Mouse (Mus musculus) ES-Bruce4 (cell line): Measurements from ENCODE around the gene Gpr31b.
"Not testable (repeated sequence)": the region's sequence is repeated elsewhere in the genome, so short reads cannot be mapped to it uniquely, and the experiment has no call there.

Source experiments
- CTCF ChIP-seq: IDR thresholded peaks from one replicate; pipeline ENCODE4 v1.8.1; 2011; ENCODE audit warnings: low read depth, low read length
- EP300 ChIP-seq: IDR thresholded peaks from 2 replicates; pipeline ENCODE4 v1.6.1; 2011; ENCODE audit warnings: low read depth, low read length; ENCODE audit not compliant: insufficient read depth

DNA sequence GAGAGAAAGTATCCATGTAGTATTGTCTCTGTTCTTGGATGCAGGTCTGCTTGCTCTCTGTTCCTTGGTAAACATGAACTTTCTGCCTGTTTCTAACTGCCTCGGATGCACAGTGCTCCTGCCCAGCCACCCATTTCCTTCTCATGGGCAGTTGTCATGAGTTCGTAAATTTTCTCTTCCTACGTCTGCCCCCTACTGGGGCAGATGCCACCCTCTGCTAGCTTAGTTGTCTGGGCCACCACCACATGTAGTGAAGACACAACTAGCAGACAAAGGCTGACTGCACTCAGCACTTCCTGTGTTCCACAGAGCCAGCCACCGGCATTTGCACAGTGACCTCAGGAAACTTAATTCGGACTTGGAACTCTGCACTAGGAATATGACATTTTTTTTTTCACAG is 17.1 kb upstream of the Gpr31b start:
- not testable (repeated sequence) for TF ChIP-seq EP300, CTCF
